Mouse (Mus musculus) E14TG2a.4 (cell line): ENCODE measurements around the gene Majin.
A peak's percentile ranks its signal among the peaks of the same experiment; 100 is the strongest.

Experiments used
- H3K27me3 ChIP-seq: 2 replicates; pipeline ENCODE4 v1.6.1; 2014; ENCODE audit warnings: low read length, control low read depth; ENCODE audit not compliant: insufficient read depth
- H3K36me3 ChIP-seq: 2 replicates; pipeline ENCODE4 v1.6.1; 2014; ENCODE audit warnings: low read length, control low read depth; ENCODE audit not compliant: insufficient read depth
- H3K4me1 ChIP-seq: replicated peaks from 2 replicates; pipeline ENCODE4 v1.6.1; 2014; ENCODE audit warnings: low read depth, low read length, control low read depth
- H3K4me3 ChIP-seq: replicated peaks from 2 replicates; pipeline ENCODE4 v1.5.1; 2014; ENCODE audit warnings: mild to moderate bottlenecking, low read length
- H3K9me3 ChIP-seq: 2 replicates; pipeline ENCODE4 v1.6.1; 2014; ENCODE audit warnings: low read length, control low read depth
- CTCF ChIP-seq: conservative IDR thresholded peaks from 2 replicates; pipeline ENCODE4 v1.5.1; 2014; ENCODE audit warnings: low read length
- NANOG ChIP-seq: IDR thresholded peaks from 2 replicates; pipeline ENCODE4 v1.6.1; 2014; ENCODE audit warnings: borderline replicate concordance, low read length, mixed read lengths
- POU5F1 ChIP-seq: IDR thresholded peaks from 2 replicates; pipeline ENCODE4 v1.6.1; 2014; ENCODE audit warnings: low read length, borderline replicate concordance

Gene Majin

DNA sequence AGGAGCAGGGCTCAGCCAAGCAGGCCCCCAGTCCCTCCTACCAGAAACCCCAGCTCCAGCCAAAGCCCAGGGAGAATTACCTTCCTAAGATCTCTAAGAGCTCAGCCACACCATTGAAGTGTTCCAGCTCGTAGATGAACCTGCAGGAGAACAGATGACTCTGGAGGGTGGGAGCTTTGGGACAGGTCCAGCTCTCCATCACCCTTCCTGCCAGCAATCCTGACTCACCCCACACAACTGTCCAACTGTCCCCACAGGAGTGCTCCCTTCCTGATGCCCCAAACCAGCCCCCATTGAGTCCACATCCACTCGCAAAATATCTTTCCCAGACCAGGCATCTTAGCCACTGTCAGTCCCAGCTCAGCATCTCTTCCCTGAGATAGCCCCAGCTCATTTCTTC lies 46.8 kb downstream of the Majin start:
- peaks cover 69% of the 10 kb centered on the region for H3K36me3 ChIP-seq
- TF ChIP-seq CTCF (no peak), POU5F1 (no peak), NANOG (no peak)
- H3K4me1 ChIP-seq = peaks cover 51% of the 10 kb centered on the region
- no peaks in the 10 kb centered on the region for H3K9me3 ChIP-seq
- no peaks in the 10 kb centered on the region for H3K27me3 ChIP-seq
- H3K4me3 ChIP-seq = no peak overlapping the region

DNA sequence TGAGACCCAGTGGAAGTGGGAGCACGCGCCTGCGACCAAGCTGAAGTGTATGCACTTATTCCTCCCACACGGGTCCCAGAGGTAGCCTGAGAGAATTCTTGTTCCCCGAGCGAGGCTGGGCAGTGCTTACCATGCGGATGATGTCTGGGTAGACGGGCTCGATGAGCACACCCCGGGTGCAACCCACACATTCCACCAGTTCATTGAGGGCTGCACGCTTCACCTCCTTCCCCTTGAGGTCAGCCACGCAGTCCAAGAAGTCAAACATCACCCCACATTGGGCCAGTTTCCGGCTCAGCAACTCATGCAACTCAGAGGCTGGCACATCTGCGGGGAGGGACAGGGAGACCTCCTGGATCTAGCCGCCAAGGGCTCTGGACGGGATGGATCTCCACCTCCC lies 49.5 kb downstream of the Majin start:
- TF ChIP-seq POU5F1 (no peak), CTCF (no peak), NANOG (no peak)
- Histone ChIP-seq H3K4me1 (peaks cover 51% of the 10 kb centered on the region), H3K4me3 (no peak overlapping the region), H3K27me3 (no peaks in the 10 kb centered on the region), H3K9me3 (no peaks in the 10 kb centered on the region), H3K36me3 (peaks cover 59% of the 10 kb centered on the region)

DNA sequence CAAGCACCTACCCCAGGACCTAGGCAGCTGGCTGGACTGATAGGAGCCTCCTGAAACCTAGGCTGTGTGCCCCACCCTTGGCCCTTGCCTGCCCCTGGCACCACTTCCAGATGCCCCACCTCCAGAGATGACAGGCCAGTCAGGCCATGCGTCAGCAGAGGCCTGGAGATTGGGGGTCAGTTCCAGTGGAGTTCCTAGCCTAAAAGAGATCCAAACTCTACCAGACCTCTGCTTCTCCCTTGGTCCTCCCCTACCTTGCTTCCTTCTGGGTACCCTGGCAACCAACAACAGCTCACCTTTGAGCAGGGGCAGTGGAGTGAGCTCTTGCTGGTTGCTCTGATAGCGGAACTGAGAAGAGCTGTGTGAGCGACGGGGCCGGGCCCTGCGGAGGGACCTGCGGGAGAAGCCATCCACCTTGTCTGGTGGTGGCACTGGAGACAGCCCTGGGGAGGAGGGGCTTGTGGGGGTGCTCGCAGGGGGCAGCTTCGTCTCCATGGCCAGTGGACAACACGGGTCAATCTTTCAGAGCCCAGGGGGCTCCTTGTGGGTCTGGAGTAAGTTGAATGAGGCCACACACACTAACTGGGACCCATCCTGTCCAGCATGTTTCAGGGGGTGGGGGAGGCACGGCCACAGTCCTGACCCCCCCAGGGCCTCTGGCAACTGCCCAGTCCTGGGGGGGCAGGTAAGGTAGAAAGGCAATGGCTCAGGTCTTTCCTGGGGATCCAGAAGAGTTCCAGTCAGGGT lies 50.3 kb downstream of the Majin start:
- no peaks in the 10 kb centered on the region for H3K9me3 ChIP-seq
- no peaks in the 10 kb centered on the region for H3K27me3 ChIP-seq
- peaks cover 51% of the 10 kb centered on the region for H3K4me1 ChIP-seq
- peak overlapping the region; percentile 94 for H3K4me3 ChIP-seq
- TF ChIP-seq POU5F1 (no peak), CTCF (no peak), NANOG (no peak)
- H3K36me3 ChIP-seq = peaks cover 50% of the 10 kb centered on the region

DNA sequence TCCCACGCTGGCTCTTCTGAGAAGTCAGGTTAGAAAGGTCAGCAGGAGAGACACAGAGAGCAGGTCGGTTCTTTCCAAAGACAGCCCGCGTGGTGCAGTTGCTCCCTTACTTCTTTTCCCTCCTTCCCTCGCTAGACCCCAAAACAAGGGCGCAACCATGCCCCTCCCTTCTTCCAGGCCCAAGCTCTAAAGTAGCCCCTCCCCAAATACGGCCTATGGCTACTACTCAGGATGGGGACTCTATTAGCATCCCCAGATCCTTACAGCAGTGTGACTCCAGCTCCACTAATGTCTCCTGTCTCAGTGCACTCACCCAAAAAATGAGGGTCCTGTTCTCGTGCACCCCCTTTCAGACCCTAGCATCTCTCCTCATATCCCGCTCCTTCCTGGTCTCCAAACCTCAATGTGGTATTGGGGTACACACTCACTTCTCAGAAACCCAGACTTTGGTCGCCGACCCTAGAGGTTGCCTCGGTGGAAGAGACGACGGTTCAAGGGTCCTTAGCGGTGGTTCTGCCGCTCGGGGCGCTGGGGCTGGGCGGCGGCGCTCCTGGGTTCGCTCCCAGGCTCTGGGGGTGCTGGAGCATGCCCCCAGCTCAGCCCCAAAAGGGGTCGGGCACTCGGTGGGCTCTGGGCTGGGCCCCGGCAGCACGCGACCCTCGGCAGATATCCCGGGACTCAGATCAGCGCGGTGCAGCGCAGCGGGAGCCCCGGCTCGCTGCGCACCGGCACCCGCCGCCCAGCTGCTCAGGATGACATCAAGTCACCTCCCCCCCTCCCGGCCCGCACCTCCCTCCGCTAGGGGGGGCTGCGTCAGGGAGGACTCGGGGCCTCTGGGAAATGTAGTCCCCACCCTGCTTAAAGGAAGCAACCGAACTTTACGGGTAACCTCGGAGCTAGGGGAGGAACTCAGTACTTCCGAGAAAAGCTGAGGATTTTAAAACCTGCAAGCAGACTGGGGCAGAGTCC lies 51.2 kb downstream of the Majin start, which contains the start of gene Ppp2r5b:
TSS of gene Ppp2r5b (minus strand) at position 789 of the 969 bp plus-strand sequence.
- Histone ChIP-seq H3K36me3 (peaks cover 42% of the 10 kb centered on the region), H3K4me1 (peaks cover 59% of the 10 kb centered on the region), H3K27me3 (no peaks in the 10 kb centered on the region), H3K4me3 (peak within 1 kb of the TSS; percentile 94), H3K9me3 (no peaks in the 10 kb centered on the region)
- TF ChIP-seq NANOG (no peak), POU5F1 (no peak), CTCF (no peak)

DNA sequence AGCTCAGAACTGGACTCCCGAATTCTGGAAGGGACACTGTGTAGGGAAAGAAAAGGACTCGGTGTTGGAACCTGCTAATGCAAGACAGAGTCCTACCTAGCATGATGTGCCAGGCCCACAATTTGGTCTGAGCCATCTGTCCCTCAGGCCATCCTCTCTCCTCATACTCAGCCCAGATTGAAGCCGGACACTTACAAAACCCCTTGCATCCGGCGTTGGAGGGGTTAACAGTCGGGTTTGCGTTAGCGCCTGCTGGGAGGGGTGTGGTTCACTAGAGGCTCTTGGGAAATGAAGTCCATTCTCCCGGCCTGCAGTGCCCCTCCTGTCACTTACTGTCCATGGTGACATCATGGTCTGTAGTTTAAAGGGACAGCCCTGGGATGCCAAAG lies 51.9 kb downstream of the Majin start:
- Histone ChIP-seq H3K4me3 (peak overlapping the region; percentile 94), H3K36me3 (peaks cover 35% of the 10 kb centered on the region), H3K4me1 (peaks cover 65% of the 10 kb centered on the region), H3K9me3 (no peaks in the 10 kb centered on the region), H3K27me3 (no peaks in the 10 kb centered on the region)
- no peak for TF ChIP-seq CTCF
- no peak for TF ChIP-seq NANOG
- TF ChIP-seq POU5F1 = no peak

DNA sequence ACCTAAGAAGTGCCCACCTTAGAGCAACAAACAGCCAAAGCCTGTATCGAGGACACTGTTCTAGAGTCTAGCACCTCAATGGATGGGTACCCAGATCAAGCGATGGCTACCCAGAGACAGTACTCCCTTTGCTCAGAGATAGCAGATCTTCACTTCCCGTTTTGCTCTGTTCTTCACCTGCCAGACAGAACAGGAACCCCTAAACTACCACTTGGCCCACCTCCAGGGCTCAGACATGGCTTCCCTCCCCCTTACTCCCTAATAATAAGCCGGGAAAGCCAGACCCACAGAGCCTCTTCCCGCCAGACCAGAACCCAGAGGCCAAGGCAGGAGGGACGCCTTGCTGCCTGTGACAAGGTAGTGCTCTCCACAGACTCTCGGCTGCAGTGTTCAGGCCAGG lies 52.7 kb downstream of the Majin start:
- H3K27me3 ChIP-seq = no peaks in the 10 kb centered on the region
- peak overlapping the region; percentile 94 for H3K4me3 ChIP-seq
- peaks cover 65% of the 10 kb centered on the region for H3K4me1 ChIP-seq
- peaks cover 27% of the 10 kb centered on the region for H3K36me3 ChIP-seq
- TF ChIP-seq POU5F1 (no peak), NANOG (no peak), CTCF (no peak)
- no peaks in the 10 kb centered on the region for H3K9me3 ChIP-seq

DNA sequence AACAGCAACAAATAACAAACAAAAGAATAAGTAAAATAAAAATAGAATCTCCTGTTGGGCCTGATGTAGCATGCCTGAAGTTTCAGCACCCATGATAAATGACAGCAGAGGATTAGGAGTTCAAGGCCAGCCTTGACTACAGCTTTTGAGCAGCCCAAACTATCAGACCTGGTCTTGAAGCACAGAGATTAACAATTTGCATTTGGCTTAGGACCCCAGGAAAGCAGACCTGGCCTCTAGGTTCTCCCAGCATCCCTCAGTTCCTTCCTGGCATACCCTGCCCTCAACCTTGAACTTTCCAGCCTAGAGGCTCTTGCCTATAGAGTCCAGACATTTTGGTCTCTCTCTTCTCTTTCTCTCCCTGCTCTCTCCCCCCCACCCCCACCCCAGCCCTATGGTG lies 54.6 kb downstream of the Majin start:
- H3K36me3 ChIP-seq = peaks cover 16% of the 10 kb centered on the region
- H3K27me3 ChIP-seq = no peaks in the 10 kb centered on the region
- TF ChIP-seq POU5F1 (peak; percentile 65; the same call in 1 of the 2 replicates), CTCF (no peak)
- peaks cover 82% of the 10 kb centered on the region for H3K4me1 ChIP-seq
- no peaks in the 10 kb centered on the region for H3K9me3 ChIP-seq
- H3K4me3 ChIP-seq = no peak overlapping the region

DNA sequence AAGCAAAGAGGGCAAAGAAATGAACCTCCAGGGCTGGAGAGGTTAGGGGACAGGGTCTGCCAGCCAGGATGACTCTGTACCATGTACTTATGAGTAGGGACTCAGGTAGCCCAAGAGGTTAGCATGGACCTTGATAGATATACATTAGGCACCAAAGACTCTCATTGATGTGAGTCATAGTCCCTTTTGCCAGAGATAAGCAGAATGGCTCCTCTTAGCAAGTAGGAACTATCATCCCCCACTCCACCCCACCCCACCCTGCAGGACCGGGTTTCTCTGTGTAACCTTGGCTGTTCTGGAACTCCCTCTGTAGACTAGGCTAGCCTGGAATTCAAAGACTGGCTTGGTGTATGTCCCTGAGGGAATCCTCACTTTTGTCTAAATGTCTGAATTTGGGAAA lies 55.9 kb downstream of the Majin start:
- no peaks in the 10 kb centered on the region for H3K9me3 ChIP-seq

DNA sequence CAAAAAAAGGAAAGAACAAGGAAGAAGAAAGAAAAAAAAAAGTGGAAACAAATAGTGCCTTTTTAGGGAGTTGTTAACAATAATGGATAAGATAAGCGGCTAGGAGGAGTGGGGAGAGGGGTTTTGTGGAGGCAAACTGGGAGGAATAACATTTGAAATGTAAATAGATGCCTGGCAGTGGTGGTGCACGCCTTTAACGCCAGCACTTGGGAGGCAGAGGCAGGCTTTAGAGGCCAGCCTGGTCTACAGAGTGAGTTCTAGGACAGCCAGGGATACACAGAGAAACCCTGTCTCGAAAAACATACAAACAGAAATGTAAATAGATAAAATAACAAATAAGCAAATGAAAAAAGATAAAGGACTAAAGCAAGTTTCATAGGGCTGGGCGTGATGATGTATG lies 56.5 kb downstream of the Majin start:
- H3K36me3 ChIP-seq = peaks cover 28% of the 10 kb centered on the region
- H3K27me3 ChIP-seq = no peaks in the 10 kb centered on the region
- peaks cover 82% of the 10 kb centered on the region for H3K4me1 ChIP-seq
- peak overlapping the region; percentile 61 for H3K4me3 ChIP-seq
- TF ChIP-seq NANOG (no peak), CTCF (no peak), POU5F1 (no peak)
- H3K9me3 ChIP-seq = no peaks in the 10 kb centered on the region

More for the DNA sequence above, 55.9 kb downstream of the Majin start:
- Histone ChIP-seq H3K4me1 (peaks cover 82% of the 10 kb centered on the region), H3K27me3 (no peaks in the 10 kb centered on the region), H3K4me3 (peak overlapping the region; percentile 61), H3K36me3 (peaks cover 22% of the 10 kb centered on the region)
- TF ChIP-seq NANOG (no peak), POU5F1 (no peak), CTCF (no peak)
